Mouse (Mus musculus): ENCODE measurements around the gene Chrng. TPM values are rescaled to one million over a fixed set of nuclear protein-coding genes. Genes with fewer than 3 reads are reported as not detected.
A peak's percentile ranks its signal among the peaks of the same experiment; 100 is the strongest.

Chrng gene
- polyA plus RNA-seq, 1 experiment from 2014 or later: not detected

DNA sequence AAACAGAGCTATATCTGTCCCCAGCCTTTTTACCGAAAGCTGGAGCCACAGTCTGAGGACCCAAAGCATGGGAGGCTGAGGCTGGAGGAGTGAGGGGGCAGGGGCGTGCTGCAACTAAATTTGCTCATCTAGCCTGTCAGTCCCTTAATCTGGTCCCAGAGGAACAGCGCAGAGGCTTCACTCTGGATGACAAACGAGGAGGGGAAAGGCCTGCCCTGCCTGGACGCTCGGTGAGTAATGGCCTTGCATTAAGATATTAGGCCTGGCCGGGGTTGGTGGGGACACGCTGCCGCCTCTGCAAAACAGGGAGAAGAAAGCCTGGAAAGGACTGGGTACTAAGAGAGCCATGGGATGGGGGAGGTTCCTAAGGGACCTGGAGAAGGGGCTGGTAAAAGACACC, 32.1 kb upstream of the Chrng start:
- ATAC-seq (ENCODE audit: insufficient number of reproducible peaks, insufficient read depth, low FRiP score, low read depth): no peak
- WGBS: 30% methylated on average over 9 of the region's 9 CpGs
- Histone ChIP-seq H3K9me3 (ENCODE audit: control insufficient read depth, low read depth, low read length) (no peaks in the 10 kb centered on the region), H3K4me3 (ENCODE audit: low read depth, low read length) (no peak overlapping the region), H3K4me2 (replicated peaks; ENCODE audit: low read depth, low read length) (no peak overlapping the region), H3K27ac (ENCODE audit: low read length) (no peak overlapping the region), H3K9ac (replicated peaks; ENCODE audit: low read depth, low read length) (no peak overlapping the region), H3K36me3 (ENCODE audit: control insufficient read depth, insufficient read depth, low read length) (no peaks in the 10 kb centered on the region), H3K27me3 (ENCODE audit: control insufficient read depth, insufficient read depth, low read length) (peaks cover 10% of the 10 kb centered on the region; the same call in 1 of the 2 replicates), H3K4me1 (ENCODE audit: control insufficient read depth, insufficient read depth, low read length) (peaks cover 15% of the 10 kb centered on the region; the same call in 1 of the 2 replicates)

DNA sequence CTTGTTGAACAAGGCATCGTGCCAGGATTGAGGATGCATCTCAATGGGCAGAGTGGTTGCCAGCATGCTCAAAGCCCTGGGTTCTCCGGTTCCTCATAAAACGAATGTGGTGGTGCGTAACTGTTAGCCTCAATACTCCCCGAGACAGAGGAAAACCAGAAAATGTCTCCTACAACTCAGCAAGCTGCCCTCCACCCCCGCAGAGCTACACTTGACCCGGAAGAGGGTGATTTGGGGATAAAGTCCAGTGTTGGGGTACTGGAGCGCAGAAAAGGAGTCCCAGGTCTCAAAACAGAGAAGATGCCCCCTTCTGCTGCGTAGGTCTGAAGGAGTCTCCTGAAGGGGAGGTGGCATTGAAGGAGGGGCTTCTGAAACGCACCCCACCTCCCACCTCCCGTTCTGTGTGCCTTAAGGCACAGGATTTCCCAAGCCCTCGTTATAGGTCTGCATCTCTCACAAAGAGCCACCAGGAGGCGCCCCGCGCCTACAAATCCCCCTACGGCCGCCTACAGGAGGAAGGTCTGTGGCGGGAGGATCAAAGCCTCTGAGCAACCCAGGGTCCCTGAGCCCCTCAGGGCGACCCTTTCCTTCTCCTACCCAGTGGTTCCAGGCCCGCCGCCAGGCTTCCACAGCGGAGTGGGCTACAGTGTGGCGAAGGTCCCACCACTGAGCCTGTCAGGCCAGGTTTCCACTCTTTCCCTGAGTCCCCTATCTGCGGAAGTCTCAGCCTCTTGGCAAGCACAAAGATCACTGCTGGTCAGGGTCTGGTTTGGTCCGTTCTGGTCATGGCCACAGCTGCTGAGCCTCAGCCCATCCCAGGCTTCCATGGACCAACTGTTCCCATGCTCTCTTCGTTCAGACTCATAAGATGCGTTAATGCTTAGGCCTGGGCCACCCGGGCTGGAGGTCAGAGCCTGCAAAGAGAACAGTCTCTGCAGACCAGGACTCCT, 30.2 kb upstream of the Chrng start:
- Histone ChIP-seq H3K27me3 (ENCODE audit: control insufficient read depth, insufficient read depth, low read length) (peaks cover 6% of the 10 kb centered on the region; the same call in 1 of the 2 replicates), H3K9me3 (ENCODE audit: control insufficient read depth, low read depth, low read length) (no peaks in the 10 kb centered on the region), H3K4me3 (ENCODE audit: low read depth, low read length) (no peak overlapping the region), H3K4me2 (replicated peaks; ENCODE audit: low read depth, low read length) (no peak overlapping the region), H3K4me1 (ENCODE audit: control insufficient read depth, insufficient read depth, low read length) (peaks cover 15% of the 10 kb centered on the region; the same call in 1 of the 2 replicates), H3K27ac (ENCODE audit: low read length) (no peak overlapping the region), H3K9ac (replicated peaks; ENCODE audit: low read depth, low read length) (no peak overlapping the region), H3K36me3 (ENCODE audit: control insufficient read depth, insufficient read depth, low read length) (no peaks in the 10 kb centered on the region)
- 30% methylated on average over 28 of the region's 28 CpGs for WGBS
- no peak for ATAC-seq (ENCODE audit: insufficient number of reproducible peaks, insufficient read depth, low FRiP score, low read depth)

DNA sequence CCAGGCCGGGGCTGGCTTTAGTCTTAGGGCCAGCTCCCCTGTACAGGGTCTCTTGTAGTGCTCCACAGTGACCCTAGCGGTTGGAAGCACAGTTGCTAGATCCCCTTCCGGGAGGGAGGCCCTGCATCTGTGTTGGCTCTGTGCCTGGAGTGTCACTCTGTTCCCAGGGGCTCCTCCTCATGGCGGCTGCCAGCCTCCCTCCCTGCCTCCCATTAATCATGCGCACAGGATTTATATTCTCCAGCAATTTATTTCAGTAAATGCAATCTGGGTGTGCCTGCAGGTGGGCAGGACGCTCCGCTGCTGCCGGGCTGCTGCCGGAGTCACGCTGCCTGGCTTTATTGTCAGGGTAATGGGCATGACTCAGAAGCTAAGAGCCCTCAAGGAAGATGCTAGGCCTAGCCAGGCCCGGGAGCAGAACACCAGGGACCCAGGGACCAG, 28.6 kb upstream of the Chrng start:
- Histone ChIP-seq H3K4me1 (ENCODE audit: control insufficient read depth, insufficient read depth, low read length) (peaks cover 7% of the 10 kb centered on the region; the same call in 1 of the 2 replicates), H3K4me3 (ENCODE audit: low read depth, low read length) (no peak overlapping the region), H3K36me3 (ENCODE audit: control insufficient read depth, insufficient read depth, low read length) (no peaks in the 10 kb centered on the region), H3K9me3 (ENCODE audit: control insufficient read depth, low read depth, low read length) (no peaks in the 10 kb centered on the region), H3K27ac (ENCODE audit: low read length) (no peak overlapping the region), H3K4me2 (replicated peaks; ENCODE audit: low read depth, low read length) (no peak overlapping the region), H3K9ac (replicated peaks; ENCODE audit: low read depth, low read length) (no peak overlapping the region), H3K27me3 (ENCODE audit: control insufficient read depth, insufficient read depth, low read length) (peaks cover 6% of the 10 kb centered on the region; the same call in 1 of the 2 replicates)
- WGBS: 3% methylated on average over 11 of the region's 11 CpGs
- ATAC-seq (ENCODE audit: insufficient number of reproducible peaks, insufficient read depth, low FRiP score, low read depth): peak; percentile 76; the same call in 1 of the 2 replicates

DNA sequence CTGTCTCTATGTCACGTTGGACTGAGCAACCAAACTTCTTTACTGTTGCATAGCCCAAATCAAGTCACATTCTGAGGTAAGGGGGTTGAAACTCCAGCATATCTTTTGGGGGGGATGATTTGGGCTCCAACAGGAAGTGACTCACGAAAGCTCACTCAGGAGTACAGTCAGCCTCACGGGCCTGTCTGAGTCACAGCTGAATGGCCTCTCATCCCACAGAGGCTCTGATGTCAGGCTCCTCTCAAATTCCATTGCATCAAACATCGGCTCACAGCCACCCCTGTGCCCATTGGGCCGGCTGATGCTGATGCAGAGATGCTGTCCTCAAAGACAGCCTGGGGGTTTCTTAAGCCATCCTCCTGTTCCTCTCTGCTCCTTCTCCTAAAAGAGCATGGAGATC, 23.6 kb upstream of the Chrng start:
- Histone ChIP-seq H3K4me1 (ENCODE audit: control insufficient read depth, insufficient read depth, low read length) (peaks cover 6% of the 10 kb centered on the region; the same call in 1 of the 2 replicates), H3K9ac (replicated peaks; ENCODE audit: low read depth, low read length) (no peak overlapping the region), H3K4me2 (replicated peaks; ENCODE audit: low read depth, low read length) (no peak overlapping the region), H3K9me3 (ENCODE audit: control insufficient read depth, low read depth, low read length) (no peaks in the 10 kb centered on the region), H3K27me3 (ENCODE audit: control insufficient read depth, insufficient read depth, low read length) (peaks cover 13% of the 10 kb centered on the region), H3K36me3 (ENCODE audit: control insufficient read depth, insufficient read depth, low read length) (no peaks in the 10 kb centered on the region), H3K4me3 (ENCODE audit: low read depth, low read length) (no peak overlapping the region), H3K27ac (ENCODE audit: low read length) (no peak overlapping the region)
- no peak for ATAC-seq (ENCODE audit: insufficient number of reproducible peaks, insufficient read depth, low FRiP score, low read depth)
- WGBS: 36% methylated on average over 5 of the region's 5 CpGs

DNA sequence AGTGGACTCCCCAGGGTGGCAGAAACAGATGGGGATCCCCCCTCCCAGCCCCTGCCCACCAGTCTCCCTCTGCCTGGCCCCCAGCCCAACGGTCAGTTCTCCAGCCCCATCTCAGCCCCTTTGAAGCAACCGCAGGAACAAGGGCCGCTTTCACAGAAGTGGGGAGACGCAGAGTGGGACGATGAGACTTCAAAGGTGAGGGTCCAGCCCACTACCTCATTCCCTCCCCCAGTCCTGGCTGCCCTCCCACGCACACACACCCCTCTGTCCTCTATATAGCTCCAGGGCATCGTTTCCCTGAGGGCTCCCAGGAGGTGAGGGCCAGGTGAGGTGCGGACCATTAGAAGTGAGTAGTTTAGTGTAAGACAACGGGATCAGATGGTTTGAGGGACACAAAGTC, 21.4 kb upstream of the Chrng start, which contains the start of gene Prss56:
Prss56 (plus strand) TSS at position 301 of the 400 bp plus-strand sequence.
- H3K4me3 ChIP-seq (ENCODE audit: low read depth, low read length): no peak within 1 kb of the TSS
- ATAC-seq (ENCODE audit: insufficient number of reproducible peaks, insufficient read depth, low FRiP score, low read depth): no peak
- H3K36me3 ChIP-seq (ENCODE audit: control insufficient read depth, insufficient read depth, low read length): no peaks in the 10 kb centered on the region
- H3K4me1 ChIP-seq (ENCODE audit: control insufficient read depth, insufficient read depth, low read length): no peaks in the 10 kb centered on the region
- no peak within 1 kb of the TSS for H3K4me2 ChIP-seq (replicated peaks; ENCODE audit: low read depth, low read length)
- 53% methylated on average over 9 of the region's 9 CpGs for WGBS
- H3K27me3 ChIP-seq (ENCODE audit: control insufficient read depth, insufficient read depth, low read length): peaks cover 20% of the 10 kb centered on the region
- no peak within 1 kb of the TSS for H3K27ac ChIP-seq (ENCODE audit: low read length)
- no peaks in the 10 kb centered on the region for H3K9me3 ChIP-seq (ENCODE audit: control insufficient read depth, low read depth, low read length)
- no peak within 1 kb of the TSS for H3K9ac ChIP-seq (replicated peaks; ENCODE audit: low read depth, low read length)

DNA sequence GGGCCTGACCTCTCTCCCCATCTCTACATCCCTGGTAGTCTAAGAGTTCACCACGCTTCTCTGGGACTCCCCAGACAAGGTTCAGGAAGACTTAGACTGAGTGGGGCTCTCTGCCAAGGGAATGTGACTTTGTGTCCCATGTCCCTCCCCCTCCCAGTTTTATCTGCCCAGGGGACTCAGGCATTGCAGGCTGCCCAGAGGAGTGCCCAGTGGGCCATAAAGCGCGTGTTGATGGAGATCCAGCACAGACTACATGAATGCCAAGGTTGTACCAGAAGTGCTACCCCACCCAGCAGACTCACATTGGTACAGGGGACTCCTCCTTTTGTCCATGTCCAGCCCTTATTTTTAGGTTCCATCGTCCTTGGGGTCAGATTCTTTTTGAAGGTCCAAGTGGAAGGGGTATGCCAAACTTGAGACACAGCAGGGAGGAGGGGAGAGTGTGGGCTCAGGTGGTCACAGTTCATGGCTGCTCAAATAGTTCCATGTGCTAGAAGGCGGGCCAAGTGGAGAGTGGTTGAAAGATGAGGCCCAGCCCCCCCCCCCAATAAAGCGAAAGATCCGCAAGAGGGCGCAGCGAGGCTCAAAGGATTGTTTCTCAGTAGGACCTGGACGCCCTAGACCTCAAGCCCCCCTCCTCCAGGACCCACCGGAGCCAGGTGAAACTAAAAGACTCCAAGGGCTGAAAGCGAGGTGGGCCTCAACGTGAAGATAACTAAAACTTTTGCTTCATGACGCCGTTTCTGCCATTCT, 20.3 kb upstream of the Chrng start:
- 31% methylated on average over 15 of the region's 15 CpGs for WGBS
- no peak overlapping the region for H3K27ac ChIP-seq (ENCODE audit: low read length)
- no peaks in the 10 kb centered on the region for H3K36me3 ChIP-seq (ENCODE audit: control insufficient read depth, insufficient read depth, low read length)
- no peak overlapping the region for H3K9ac ChIP-seq (replicated peaks; ENCODE audit: low read depth, low read length)
- peaks cover 20% of the 10 kb centered on the region for H3K27me3 ChIP-seq (ENCODE audit: control insufficient read depth, insufficient read depth, low read length)
- no peak overlapping the region for H3K4me3 ChIP-seq (ENCODE audit: low read depth, low read length)
- H3K4me2 ChIP-seq (replicated peaks; ENCODE audit: low read depth, low read length): no peak overlapping the region
- no peaks in the 10 kb centered on the region for H3K9me3 ChIP-seq (ENCODE audit: control insufficient read depth, low read depth, low read length)
- no peaks in the 10 kb centered on the region for H3K4me1 ChIP-seq (ENCODE audit: control insufficient read depth, insufficient read depth, low read length)
- ATAC-seq (ENCODE audit: insufficient number of reproducible peaks, insufficient read depth, low FRiP score, low read depth): no peak

DNA sequence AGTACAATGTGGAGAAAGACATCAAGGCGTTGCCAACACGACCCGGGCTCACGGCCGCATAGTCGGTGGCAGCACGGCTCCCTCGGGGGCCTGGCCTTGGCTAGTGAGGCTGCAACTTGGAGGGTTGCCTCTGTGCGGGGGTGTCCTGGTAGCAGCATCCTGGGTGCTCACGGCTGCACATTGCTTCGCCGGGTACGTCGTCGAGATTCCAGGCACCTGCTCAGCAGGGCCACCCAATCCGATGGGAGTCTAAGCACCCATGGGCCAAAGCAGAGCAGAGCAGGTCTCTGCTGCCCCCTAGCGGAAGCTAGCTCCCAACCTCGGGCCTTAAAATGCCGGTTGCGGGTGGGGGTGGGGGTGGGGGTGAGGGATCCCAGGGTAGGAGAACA, 19.7 kb upstream of the Chrng start:
- H3K9ac ChIP-seq (replicated peaks; ENCODE audit: low read depth, low read length): no peak overlapping the region
- H3K4me2 ChIP-seq (replicated peaks; ENCODE audit: low read depth, low read length): no peak overlapping the region
- no peak overlapping the region for H3K27ac ChIP-seq (ENCODE audit: low read length)
- H3K27me3 ChIP-seq (ENCODE audit: control insufficient read depth, insufficient read depth, low read length): peaks cover 20% of the 10 kb centered on the region
- 13% methylated on average over 20 of the region's 20 CpGs for WGBS
- no peaks in the 10 kb centered on the region for H3K9me3 ChIP-seq (ENCODE audit: control insufficient read depth, low read depth, low read length)
- ATAC-seq (ENCODE audit: insufficient number of reproducible peaks, insufficient read depth, low FRiP score, low read depth): 0 out of 2 replicates have a peak, but pooled peaks have one; percentile 16
- no peaks in the 10 kb centered on the region for H3K36me3 ChIP-seq (ENCODE audit: control insufficient read depth, insufficient read depth, low read length)
- H3K4me1 ChIP-seq (ENCODE audit: control insufficient read depth, insufficient read depth, low read length): no peaks in the 10 kb centered on the region
- H3K4me3 ChIP-seq (ENCODE audit: low read depth, low read length): no peak overlapping the region

DNA sequence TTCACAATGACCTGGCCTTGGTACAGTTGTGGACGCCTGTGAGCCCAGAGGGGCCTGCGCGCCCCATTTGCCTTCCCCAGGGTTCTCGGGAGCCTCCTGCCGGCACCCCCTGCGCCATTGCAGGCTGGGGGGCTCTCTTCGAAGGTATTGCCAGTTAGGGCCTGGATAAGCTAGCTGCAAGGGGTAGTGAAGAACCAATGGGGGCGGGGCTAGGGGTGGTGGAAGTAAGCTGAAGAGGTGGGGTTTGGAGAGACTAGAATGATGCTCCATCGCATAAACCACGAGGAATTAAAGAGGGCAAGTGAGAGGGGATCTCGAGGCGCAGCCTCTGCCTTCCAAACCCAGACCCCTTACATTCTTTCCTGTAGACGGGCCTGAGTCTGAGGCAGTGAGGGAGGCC, 18.9 kb upstream of the Chrng start:
- 15% methylated on average over 13 of the region's 13 CpGs for whole genome bisulfite sequencing
- H3K4me2 ChIP-seq (replicated peaks; ENCODE audit: low read depth, low read length): no peak overlapping the region
- H3K9me3 ChIP-seq (ENCODE audit: control insufficient read depth, low read depth, low read length): no peaks in the 10 kb centered on the region
- H3K4me3 ChIP-seq (ENCODE audit: low read depth, low read length): no peak overlapping the region
- H3K27me3 ChIP-seq (ENCODE audit: control insufficient read depth, insufficient read depth, low read length): peaks cover 20% of the 10 kb centered on the region
- ATAC-seq (ENCODE audit: insufficient number of reproducible peaks, insufficient read depth, low FRiP score, low read depth): 0 out of 2 replicates have a peak, but pooled peaks have one; percentile 11
- no peaks in the 10 kb centered on the region for H3K4me1 ChIP-seq (ENCODE audit: control insufficient read depth, insufficient read depth, low read length)
- no peak overlapping the region for H3K27ac ChIP-seq (ENCODE audit: low read length)
- no peaks in the 10 kb centered on the region for H3K36me3 ChIP-seq (ENCODE audit: control insufficient read depth, insufficient read depth, low read length)
- no peak overlapping the region for H3K9ac ChIP-seq (replicated peaks; ENCODE audit: low read depth, low read length)
